Mouse (Mus musculus): ENCODE data around the gene Mphosph9. TPM values are rescaled to one million over a fixed set of nuclear protein-coding genes. Genes with fewer than 3 reads are reported as not detected.
"Not testable (repeated sequence)": the region's sequence is repeated elsewhere in the genome, so short reads cannot be mapped to it uniquely, and the experiment has no call there.

The Mphosph9 gene
- polyA plus RNA-seq, 1 experiment = 7.2 TPM

- DNase-seq (ENCODE audit: low spot score) = no peak
Measured at GRCm38 (mm10) chr5:124342897-124343296, 15.1 kb upstream of the Mphosph9 start.

GRCm38 (mm10) chr5:124341753-124342339, 14.1 kb upstream of the Mphosph9 start:
- not testable (repeated sequence) for DNase-seq (ENCODE audit: low spot score)

DNA sequence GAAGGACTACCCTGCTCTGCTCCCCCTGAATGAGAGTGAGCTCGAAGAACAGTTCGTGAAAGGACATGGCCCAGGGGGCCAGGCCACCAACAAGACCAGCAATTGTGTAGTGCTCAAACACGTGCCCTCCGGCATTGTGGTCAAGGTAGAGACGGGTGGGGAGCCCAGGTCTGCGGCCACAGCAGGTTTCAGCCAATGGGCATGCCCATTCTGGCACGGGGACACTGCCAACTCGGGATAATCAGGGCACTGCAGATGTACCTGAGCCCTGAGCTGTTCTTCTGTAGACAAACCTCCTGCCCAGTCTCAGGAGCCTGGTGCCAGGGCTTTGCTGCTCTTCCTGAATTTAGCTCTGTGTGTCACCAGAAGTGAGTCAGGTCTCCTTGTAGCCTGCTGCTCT, 11.0 kb upstream of the Mphosph9 start:
- DNase-seq (ENCODE audit: low spot score) = no peak

DNA sequence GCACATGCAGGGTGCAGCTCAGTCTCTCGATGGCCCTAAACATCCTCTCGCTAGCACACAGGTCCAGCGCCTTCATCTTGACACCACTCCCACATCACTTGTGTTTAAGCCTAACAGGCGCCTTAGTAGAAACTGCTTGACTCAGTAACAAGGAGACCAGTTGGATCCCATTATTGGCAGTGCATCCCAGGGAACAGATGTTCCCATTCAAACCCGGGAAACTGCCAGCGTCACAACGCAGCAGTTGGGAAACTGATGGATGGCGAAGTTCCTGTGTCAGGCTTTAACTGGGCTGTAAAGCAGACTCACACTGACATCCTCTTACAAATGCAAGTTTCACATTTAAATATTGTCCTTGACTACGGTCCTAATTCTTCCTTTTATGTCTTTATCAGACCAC, 10.1 kb upstream of the Mphosph9 start:
- no peak for DNase-seq (ENCODE audit: low spot score)

DNA sequence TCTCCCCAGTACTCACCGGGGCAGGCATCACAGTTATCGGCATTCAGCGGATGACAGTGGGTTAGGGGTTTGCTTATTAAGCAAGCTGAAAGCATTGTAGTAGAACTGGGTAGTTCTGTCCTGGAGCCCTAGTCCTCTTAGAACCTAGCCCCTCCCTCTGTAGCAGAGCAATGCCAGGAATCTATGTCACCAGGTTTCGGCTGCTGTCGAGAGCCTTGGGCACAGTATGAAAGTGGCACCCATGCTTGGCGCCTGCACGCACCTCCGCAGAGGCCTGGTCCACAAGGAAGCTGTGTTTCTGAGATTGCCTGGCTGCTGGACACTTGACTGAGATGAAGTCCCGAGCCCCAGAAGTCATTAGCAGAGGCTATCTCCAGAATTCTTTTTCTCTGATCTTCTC, 9.3 kb upstream of the Mphosph9 start:
- no peak for DNase-seq (ENCODE audit: low spot score)

- no peak for DNase-seq (ENCODE audit: low spot score)
Measured at GRCm38 (mm10) chr5:124334392-124334791, 6.6 kb upstream of the Mphosph9 start.

GRCm38 (mm10) chr5:124330086-124330485, 2.3 kb upstream of the Mphosph9 start:
- DNase-seq (ENCODE audit: low spot score) = no peak

GRCm38 (mm10) chr5:124326829-124327228, 943 bp downstream of the Mphosph9 start:
- DNase-seq (ENCODE audit: low spot score) = no peak

DNA sequence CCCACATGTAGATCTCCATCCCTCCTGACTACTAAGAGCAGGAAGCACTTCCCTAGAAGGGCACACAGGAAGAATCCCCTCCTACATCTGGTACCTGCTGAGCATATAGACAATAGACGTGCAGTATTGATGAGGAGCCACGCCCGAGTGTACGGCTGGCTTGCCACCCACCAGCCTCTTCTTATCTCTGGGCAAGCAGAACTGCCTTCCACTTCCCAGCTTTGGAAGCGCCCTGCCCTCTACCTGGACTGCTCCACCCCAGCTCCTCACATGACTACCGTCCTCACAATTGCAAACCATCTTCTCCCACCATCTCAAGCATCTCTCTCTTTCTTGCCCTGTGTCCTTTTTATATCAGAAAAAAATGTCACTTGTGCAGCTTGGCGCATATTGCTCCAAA, 10.1 kb downstream of the Mphosph9 start:
- DNase-seq (ENCODE audit: low spot score) = no peak

- no peak for DNase-seq (ENCODE audit: low spot score)
Measured at GRCm38 (mm10) chr5:124315941-124316340, 11.8 kb downstream of the Mphosph9 start.

- no peak for DNase-seq (ENCODE audit: low spot score)
Measured at GRCm38 (mm10) chr5:124315498-124315897, 12.3 kb downstream of the Mphosph9 start.

DNA sequence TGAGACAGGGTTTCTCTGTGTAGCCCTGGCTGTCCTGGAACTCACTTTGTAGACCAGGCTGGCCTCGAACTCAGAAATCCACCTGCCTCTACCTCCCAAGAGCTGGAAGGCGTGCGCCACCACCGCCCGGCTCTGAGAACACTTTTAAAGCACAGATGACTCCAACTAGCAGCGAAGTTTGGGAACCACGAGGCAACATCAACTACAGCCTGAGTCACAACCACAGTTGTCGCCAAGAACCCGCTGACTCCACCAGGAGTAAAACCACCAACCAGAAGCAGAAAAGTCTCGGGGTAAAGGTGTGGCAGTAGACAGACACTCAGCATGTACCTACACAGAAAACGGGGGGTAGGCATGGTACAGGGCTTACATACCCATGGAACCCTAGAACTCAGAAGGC, 17.7 kb downstream of the Mphosph9 start:
- DNase-seq (ENCODE audit: low spot score) = no peak

- no peak for DNase-seq (ENCODE audit: low spot score)
Measured at GRCm38 (mm10) chr5:124309155-124309554, 18.6 kb downstream of the Mphosph9 start.

DNA sequence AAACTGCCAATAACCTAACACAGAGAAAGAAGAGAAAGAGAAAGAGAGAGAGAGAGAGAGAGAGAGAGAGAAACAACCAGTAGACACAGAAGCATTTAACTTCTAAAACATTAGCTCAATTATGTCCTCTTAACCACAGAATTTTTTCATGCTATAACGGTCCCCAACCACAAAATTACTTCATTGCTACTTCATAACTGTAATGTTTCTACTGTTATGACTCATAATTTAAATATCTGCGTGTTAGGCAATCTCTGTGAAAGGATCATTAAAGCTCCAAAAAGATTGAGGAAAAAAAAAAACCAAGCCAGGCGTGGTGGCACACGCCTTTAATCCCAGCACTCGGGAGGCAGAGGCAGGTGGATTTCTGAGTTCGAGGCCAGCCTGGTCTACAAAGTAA, 24.9 kb downstream of the Mphosph9 start:
- not testable (repeated sequence) for DNase-seq (ENCODE audit: low spot score)

- no peak for DNase-seq (ENCODE audit: low spot score)
Measured at GRCm38 (mm10) chr5:124300132-124300531, 27.6 kb downstream of the Mphosph9 start.

GRCm38 (mm10) chr5:124299307-124299706, 28.5 kb downstream of the Mphosph9 start:
- not testable (repeated sequence) for DNase-seq (ENCODE audit: low spot score)

DNA sequence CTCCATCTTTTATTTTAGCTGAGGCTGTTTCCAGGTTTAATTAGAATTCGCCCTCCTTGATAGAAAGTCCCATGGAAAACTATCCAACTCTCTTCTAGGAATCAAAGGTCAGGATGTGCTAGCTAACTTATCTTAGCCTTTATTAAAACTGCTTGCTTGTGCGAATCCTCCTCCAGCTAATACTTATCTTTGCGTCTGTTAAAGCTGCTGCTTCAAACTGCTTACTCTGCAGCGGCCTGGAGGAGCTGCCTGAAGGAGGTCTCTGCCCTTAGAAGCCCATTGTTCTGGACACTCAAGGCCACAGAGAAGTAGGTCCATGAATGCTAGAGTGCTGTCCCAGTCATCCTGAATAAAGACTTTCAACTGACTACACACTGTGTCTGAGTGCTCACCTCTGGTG, 31.3 kb downstream of the Mphosph9 start:
- DNase-seq (ENCODE audit: low spot score) = no peak

- DNase-seq (ENCODE audit: low spot score) = no peak
Measured at GRCm38 (mm10) chr5:124293967-124294366, 33.8 kb downstream of the Mphosph9 start.

- no peak for DNase-seq (ENCODE audit: low spot score)
Measured at GRCm38 (mm10) chr5:124290216-124290615, 37.6 kb downstream of the Mphosph9 start.

- DNase-seq (ENCODE audit: low spot score) = no peak
Measured at GRCm38 (mm10) chr5:124287616-124288247, 40.0 kb downstream of the Mphosph9 start.

- DNase-seq (ENCODE audit: low spot score) = no peak
Measured at GRCm38 (mm10) chr5:124284330-124284729, 43.4 kb downstream of the Mphosph9 start.

GRCm38 (mm10) chr5:124282854-124283253, 44.9 kb downstream of the Mphosph9 start:
- no peak for DNase-seq (ENCODE audit: low spot score)

GRCm38 (mm10) chr5:124270226-124270625, 57.5 kb downstream of the Mphosph9 start:
- no peak for DNase-seq (ENCODE audit: low spot score)

DNA sequence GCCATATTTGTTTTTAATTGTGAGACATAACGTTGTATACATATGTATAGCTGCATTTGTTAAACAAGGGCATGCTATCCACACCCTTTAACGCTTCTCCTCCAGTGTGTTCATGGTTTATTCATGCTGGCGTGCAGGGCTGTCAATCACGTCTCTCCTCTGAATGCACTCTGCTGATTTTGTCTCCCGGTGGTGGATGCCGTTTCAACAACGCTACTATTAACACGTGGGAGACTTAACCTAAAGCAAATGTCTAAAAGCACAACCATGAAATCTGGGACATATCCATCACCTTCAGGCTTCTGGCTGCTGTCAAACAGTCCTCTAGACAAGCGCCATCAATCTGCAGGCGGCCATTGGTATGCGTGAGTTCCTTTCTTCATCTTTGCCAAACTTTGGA, 58.1 kb downstream of the Mphosph9 start:
- no peak for DNase-seq (ENCODE audit: low spot score)

Measured in urinary bladder, adult 2 months (tissue).